Mouse (Mus musculus) right cerebral cortex, adult 2 months (tissue): Measurements from ENCODE around the gene Lgi2.

Source experiments
- DNase-seq, 2 experiments: peaks; one replicate each; pipeline ENCODE4 v3.0.0; 2021 to 2022; ENCODE audit warnings: low spot score in 2 of 2

Lgi2 gene

GRCm38 (mm10) chr5:52537024-52537423 is 29.2 kb downstream of the Lgi2 start:
- DNase-seq: no peak

DNA sequence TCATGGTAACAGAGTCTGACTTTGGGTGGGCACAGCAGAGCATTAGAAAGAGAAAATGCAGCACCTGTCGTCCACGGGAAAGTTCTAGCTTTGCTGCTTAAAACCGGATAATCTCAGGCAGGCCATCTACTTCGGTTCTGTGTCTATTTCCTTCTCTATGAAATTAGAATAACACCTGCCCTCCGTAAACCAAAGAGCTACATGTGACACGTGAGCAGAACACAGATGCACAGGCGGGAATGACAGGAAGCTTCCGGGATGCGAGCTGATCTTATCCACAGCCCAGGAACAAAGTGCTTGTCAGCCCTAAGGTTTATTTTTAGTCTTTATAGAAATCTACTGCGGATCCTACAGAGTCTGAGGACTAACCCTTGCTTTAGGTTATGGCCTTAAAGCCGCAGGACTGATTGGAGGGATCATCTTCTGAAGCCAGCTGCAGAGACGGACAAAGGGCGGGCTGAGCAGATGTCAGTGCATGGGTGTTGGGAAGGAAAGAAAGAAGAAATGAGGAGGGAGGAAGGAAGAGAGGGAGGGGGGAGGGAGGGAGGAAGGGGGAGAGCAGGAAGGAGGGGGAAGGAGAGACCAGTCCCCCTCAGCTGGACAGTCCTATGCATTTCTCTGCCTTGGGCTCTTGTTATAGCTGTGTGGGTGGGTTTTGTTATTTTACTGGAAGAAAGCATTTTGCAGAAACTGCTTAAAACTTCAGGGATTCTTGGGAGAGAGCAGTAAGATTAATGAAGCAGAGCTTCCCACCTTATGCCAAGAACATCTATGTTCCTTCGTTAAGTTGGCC is 31.3 kb downstream of the Lgi2 start:
- DNase-seq: no peak

DNA sequence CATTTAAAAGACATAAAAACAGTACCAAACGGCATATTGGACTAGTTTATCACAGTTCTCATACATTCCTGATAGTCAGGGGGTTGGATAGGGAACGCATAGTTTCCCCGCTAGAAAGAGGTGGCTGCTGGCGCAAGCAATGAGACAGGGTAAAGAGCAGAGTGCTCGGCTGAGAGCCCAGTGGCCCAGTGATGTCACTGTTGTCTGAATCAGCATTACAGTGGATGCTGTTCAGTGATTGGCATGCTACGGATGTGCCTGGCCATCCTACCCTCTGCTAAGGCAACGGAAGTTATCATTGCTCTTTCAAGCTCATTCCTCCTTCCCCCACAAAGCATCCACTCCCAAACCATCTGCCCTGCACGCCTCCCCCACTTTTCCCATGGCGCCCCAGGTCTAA is 32.6 kb downstream of the Lgi2 start:
- no peak for DNase-seq

DNA sequence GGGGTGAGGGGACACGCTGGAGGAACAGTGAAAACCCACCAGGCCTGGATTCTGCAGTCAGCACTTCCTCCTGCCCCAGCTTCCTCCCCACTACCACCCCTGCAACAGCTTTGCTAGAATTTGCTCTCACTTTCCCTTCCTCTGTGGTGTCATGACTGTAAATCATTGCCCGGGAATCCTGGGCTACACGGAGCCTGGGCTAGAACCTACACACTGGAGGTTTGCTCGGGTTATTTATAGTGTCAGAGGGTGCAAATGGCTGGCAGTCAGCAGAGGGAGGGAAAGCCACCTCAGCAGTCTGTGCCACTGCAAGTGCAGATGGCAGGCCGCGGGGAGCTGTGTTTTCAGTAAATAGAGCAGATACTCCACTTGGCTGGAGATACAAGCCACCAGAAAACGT is 37.7 kb downstream of the Lgi2 start:
- peak; percentile 32 to 36 for DNase-seq

DNA sequence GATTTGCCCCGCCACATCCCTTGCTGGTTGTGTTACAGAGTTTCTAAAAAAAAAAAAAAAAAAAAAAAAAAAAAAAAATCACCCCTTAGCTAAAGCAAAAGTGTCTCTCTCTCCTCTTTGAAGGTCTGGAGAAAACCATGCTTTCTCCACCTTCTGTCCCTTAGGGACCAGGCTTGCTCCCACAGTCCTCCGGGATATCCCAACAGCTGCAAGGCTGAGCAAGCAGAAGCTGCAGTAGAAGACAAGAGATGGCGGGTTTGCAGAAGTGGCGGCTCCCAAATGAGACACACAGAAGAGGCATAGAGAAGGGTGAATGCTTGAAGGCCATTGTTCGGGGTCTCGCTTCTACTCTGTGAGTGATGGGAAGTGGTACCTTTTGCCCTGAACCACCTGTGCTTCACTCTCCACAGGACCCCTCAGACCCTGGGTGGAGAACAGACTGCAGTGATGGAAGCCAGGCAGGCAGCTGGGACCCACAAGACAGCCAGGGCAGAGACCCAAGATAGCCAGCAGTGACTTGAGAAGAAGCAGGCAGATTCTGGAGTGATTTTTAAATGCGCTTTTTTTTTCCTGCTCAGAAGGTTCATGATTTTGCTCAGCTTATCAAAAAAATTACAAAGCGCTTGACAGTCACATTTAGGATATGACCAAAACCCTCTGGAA is 39.8 kb downstream of the Lgi2 start:
- DNase-seq: no peak

DNA sequence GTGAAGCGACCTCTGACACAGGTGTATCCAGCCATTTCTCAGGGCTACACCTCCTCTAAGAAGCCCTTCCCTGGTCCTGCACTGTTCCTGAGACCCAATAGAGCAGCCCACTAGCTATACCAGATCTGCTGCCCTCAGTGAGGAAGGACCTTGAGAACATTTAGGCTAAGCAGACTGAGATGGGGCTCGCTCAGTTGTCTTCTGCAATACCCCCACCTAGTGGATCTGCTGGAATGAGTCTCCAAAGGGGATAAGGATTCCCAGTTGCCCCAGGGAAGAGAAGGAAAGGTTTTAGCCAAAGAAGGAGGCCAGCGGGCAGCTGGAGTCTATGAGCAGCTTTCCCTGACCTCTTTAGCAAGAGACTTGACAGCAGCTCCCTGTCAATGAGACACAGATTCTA is 42.1 kb downstream of the Lgi2 start:
- DNase-seq: peak; percentile 61 to 62

DNA sequence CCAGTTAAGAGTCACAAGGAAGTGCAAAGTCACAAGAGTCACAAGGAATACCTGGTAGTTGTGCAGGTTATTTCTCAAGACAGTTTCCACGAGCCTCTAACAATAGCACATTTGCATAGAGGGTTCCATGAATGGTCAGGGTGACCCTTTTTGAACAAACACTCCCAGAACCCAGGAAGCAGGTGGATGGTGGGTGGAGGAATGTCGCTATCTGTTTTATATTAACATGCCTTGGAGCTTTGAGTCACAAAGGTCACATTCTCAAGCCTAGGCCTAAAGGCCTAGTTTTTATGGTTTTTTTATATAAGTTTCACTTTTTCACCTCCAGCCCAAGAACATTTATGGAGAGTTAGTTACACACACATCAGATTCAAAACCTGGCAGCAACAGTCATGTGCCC is 46.3 kb downstream of the Lgi2 start:
- no peak for DNase-seq

GRCm38 (mm10) chr5:52516072-52516476 is 50.2 kb downstream of the Lgi2 start:
- peak; percentile 26 to 38 for DNase-seq

DNA sequence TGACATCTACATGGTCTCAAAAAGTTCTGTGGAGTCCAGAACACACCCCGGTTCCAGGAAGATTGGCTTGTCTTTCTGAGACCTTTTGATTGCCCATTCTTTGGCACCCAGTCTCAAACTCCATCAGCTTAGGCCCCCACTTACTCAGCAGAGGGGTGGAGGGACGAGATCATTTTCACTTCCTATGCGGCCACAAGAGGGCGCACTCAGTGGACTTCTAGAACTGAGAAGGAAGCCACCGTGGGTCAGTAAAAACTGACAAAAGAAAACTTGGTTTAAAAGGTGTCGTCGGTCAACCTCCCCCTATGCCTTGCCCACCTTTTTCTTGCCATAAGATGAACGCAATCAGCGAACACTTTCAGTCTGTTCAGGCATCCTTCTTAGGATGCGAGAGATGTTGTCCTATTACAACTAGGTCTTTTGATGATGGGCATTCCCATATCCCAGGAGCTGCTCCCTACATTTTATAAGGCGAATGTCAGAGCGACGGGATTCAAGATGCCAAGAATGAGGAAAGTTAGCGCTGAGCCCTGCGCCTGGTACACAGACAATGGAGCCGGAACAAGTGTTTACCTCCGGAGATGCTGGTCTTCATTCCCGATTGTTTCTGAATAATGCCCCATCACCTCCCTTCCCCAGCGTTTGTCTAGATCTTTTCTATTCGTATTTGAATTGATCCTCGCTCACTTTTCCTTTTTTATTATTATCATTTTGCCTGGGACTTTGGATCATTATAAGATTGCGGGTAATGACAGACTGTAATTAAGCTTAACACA is 50.8 kb downstream of the Lgi2 start:
- peak; percentile 79 to 84 for DNase-seq

GRCm38 (mm10) chr5:52511089-52511488 is 55.2 kb downstream of the Lgi2 start:
- no peak for DNase-seq

GRCm38 (mm10) chr5:52509416-52509815 is 56.8 kb downstream of the Lgi2 start:
- no peak for DNase-seq

DNA sequence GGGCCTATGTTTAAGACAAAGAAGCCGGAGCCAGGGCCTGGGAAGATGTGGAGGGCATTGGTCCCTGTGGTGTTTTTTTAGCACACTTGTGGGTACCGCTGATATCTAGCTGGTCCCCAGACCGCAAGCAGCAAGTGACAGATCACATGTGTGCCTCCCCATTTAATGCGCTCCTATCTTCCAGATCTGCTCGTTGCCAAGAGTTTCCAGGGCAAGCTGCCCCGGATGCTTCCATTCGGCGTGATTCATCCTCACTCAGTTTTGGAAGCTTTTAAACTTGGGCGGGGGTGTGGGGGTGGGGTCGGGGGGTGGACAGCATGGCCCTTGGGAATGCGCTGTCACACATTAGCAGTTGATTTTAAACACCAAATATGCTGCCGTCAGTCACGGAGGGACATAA is 61.6 kb downstream of the Lgi2 start:
- no peak for DNase-seq

DNA sequence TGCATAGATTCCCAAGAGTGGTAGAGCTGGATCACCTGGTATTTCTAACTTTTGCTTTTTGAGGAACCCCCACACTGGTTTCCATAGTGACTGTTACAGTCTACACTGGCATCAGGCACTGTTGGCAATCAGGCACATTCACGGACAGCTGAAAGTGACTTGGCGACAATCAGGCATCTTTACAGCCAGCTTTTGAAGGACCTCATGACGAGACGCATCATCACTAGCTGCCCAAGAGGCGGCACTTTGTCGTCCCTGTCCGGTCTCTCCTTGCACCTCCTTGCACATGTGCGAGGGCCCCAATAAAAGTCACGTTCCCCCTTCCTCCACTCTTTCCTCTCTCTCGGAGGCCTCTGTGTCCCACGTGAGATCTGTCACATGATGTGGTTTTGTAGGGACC is 62.1 kb downstream of the Lgi2 start:
- DNase-seq: peak in 1 of 2 experiments; percentile 25

- no peak for DNase-seq
Measured at GRCm38 (mm10) chr5:52495671-52496070, 70.6 kb downstream of the Lgi2 start.

GRCm38 (mm10) chr5:52491496-52491895 is 74.8 kb downstream of the Lgi2 start:
- no peak for DNase-seq

DNA sequence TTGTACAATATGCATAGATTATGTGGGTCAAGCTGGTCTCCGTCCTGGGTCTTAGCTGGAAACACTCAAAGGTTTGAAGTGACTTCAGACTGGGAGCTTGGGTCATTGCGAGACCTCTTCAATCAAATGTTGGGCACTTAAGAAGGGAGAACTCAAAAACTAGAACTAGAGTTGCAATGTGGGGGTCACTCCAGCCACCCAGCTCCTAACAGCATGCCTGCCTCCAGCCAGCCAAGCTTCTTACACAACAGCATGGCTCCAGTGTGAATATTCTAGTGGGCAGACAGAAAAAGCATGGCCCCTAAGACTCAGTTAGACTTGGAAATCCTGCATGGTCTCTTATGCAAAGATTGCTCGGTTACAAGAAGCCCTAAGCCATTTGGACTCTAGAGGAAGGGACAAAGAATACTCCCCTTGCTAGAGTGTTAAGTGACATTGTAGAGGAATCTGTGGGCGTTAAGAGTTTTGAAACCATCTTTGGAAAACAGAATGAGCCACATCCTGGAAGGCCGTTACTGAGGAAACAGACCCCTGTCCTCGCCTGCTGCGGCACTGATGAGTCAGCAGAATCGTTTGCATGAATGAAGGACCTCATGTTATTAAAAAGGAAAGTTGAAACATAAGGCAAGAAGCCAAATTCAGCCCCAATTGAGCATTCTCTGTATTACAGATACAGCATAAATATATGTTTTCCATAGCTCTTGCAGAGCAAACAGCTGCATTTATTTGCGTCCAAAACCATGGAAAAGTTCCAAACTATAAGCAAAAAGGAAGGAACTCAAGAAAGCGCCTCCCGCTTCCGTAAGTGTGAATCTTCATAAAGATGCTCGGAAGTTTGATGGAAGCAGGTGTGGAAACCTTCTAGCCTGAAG is 78.5 kb downstream of the Lgi2 start:
- DNase-seq: no peak
